Mouse (Mus musculus) E14TG2a.4 (cell line): ENCODE results near the gene Nek11.

ENCODE experiments used
- H3K27me3 ChIP-seq: 2 replicates; pipeline ENCODE4 v1.6.1; 2014; ENCODE audit warnings: low read length, control low read depth; ENCODE audit not compliant: insufficient read depth
- H3K36me3 ChIP-seq: 2 replicates; pipeline ENCODE4 v1.6.1; 2014; ENCODE audit warnings: low read length, control low read depth; ENCODE audit not compliant: insufficient read depth
- H3K4me1 ChIP-seq: replicated peaks from 2 replicates; pipeline ENCODE4 v1.6.1; 2014; ENCODE audit warnings: low read depth, low read length, control low read depth
- H3K4me3 ChIP-seq: replicated peaks from 2 replicates; pipeline ENCODE4 v1.5.1; 2014; ENCODE audit warnings: mild to moderate bottlenecking, low read length
- H3K9me3 ChIP-seq: 2 replicates; pipeline ENCODE4 v1.6.1; 2014; ENCODE audit warnings: low read length, control low read depth
- CTCF ChIP-seq: conservative IDR thresholded peaks from 2 replicates; pipeline ENCODE4 v1.5.1; 2014; ENCODE audit warnings: low read length
- NANOG ChIP-seq: IDR thresholded peaks from 2 replicates; pipeline ENCODE4 v1.6.1; 2014; ENCODE audit warnings: borderline replicate concordance, low read length, mixed read lengths
- POU5F1 ChIP-seq: IDR thresholded peaks from 2 replicates; pipeline ENCODE4 v1.6.1; 2014; ENCODE audit warnings: low read length, borderline replicate concordance

Nek11 gene

DNA sequence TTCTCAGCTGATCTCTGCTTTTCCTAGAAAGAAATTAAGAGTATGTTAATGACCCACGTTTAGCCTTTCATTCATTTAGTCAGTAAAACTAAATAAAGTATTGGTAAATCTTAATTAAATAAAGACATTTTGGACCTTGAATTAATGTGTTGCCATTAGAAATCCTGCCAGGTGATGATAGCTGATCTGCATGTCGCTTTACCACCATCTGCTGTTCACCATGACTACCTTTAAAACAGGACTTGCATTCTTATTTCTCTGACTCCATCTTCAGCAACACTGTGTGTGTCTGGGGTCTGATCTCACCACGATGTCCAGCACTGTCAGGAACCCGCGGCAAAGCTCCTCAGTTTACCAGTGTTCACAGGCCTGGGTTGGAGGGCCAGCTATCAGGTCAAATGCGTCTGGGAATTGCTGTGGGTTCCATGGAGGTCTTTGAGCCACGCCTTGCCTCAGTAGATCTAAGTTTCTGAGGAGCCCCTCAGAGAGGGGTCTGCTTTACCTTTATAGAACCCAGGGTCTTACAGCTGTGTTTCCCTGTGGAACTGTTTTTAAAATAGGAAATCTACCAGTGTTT, 18.3 kb downstream of the Nek11 start:
- Histone ChIP-seq H3K9me3 (peaks cover 44% of the 10 kb centered on the region), H3K36me3 (no peaks in the 10 kb centered on the region), H3K4me3 (no peak overlapping the region), H3K4me1 (no peaks in the 10 kb centered on the region), H3K27me3 (no peaks in the 10 kb centered on the region)
- no peak for TF ChIP-seq POU5F1
- TF ChIP-seq CTCF, result no peak
- TF ChIP-seq NANOG, result no peak

DNA sequence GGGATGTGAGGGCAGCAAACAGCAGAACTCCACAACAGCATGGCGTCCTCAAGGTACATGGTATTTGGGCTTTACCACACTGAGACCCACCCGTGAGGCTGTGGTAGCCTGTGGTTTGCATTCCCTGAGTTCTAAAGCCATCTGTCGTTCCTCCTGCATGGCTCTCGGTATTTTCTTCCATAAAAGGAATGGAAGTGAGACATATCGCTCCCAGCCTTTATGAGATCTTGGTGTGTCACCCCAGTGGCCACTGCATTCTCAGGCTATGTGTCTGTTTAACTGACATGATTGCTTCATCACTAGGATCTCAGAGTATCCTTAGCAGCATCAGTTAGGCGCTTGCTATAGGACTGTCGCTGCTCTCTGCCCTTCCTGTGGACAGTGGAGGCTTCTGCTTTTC, 18.9 kb downstream of the Nek11 start:
- peaks cover 40% of the 10 kb centered on the region for H3K9me3 ChIP-seq
- H3K27me3 ChIP-seq, result no peaks in the 10 kb centered on the region
- no peak overlapping the region for H3K4me3 ChIP-seq
- H3K4me1 ChIP-seq, result no peaks in the 10 kb centered on the region
- H3K36me3 ChIP-seq, result no peaks in the 10 kb centered on the region
- TF ChIP-seq CTCF (no peak), POU5F1 (no peak), NANOG (no peak)

DNA sequence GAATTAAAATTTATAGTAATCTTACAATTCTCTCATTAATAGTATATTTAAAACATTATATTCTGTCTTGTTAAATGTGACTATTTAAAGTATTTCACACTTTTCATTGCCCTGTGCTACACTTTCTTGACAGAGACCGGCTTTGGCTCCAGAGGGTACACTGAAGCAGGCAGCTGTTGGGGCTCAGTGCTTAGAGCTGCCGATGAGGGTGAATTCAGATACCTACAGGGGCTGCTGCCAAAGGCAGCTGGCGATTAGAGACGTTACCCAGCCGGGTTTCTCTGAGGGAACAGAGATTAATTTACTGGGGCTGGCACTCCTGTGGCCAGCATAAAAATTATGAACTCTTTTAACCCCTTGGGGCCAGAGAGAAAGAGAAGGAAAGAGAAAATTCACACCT, 21.0 kb downstream of the Nek11 start:
- peaks cover 26% of the 10 kb centered on the region for H3K9me3 ChIP-seq
- no peak overlapping the region for H3K4me3 ChIP-seq
- TF ChIP-seq CTCF (no peak), NANOG (no peak), POU5F1 (no peak)
- H3K4me1 ChIP-seq, result no peaks in the 10 kb centered on the region
- H3K36me3 ChIP-seq, result no peaks in the 10 kb centered on the region
- no peaks in the 10 kb centered on the region for H3K27me3 ChIP-seq

DNA sequence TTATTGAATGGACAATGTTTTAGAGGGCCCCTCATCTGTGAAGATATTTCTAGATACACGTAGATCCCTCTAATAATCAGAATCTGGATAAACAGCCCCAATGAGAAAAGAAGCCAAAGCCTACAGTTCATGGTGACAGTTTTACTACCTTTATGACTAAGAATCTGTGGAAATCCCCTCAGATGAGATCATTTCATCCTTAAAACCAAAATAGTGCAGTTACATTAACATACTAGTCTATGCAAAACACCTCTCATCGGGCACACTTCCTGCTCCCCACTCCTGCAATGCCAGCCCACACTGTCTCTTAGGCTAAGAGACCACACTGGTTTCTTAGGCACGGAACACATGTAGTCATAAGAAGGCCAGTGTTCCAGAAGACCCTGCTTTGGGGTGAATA, 26.7 kb downstream of the Nek11 start:
- TF ChIP-seq POU5F1, result no peak
- TF ChIP-seq CTCF, result no peak
- no peak for TF ChIP-seq NANOG
- Histone ChIP-seq H3K36me3 (no peaks in the 10 kb centered on the region), H3K4me1 (no peaks in the 10 kb centered on the region), H3K9me3 (peaks cover 6% of the 10 kb centered on the region), H3K4me3 (no peak overlapping the region), H3K27me3 (no peaks in the 10 kb centered on the region)

DNA sequence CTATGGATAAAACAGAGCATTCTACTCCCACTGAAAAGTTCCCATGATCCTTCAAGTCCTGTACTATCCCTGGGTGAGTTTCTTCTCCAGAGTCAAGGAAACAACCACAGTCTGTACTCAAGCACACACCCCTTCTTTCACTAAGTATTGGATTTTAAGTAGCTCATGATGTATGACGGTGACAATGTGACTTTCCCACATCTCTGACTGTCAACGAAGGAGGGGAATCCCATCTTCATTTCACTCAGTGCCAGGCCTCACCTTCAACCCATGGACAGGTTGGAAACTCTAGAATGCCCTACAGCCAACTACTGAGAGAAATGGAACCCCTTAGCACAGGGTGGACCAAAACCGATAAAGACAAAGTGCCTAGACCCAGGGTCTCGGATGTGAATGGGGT, 29.1 kb downstream of the Nek11 start:
- H3K27me3 ChIP-seq, result no peaks in the 10 kb centered on the region
- TF ChIP-seq POU5F1 (no peak), NANOG (no peak), CTCF (no peak)
- H3K4me1 ChIP-seq, result no peaks in the 10 kb centered on the region
- peaks cover 6% of the 10 kb centered on the region for H3K9me3 ChIP-seq
- H3K36me3 ChIP-seq, result no peaks in the 10 kb centered on the region
- no peak overlapping the region for H3K4me3 ChIP-seq

DNA sequence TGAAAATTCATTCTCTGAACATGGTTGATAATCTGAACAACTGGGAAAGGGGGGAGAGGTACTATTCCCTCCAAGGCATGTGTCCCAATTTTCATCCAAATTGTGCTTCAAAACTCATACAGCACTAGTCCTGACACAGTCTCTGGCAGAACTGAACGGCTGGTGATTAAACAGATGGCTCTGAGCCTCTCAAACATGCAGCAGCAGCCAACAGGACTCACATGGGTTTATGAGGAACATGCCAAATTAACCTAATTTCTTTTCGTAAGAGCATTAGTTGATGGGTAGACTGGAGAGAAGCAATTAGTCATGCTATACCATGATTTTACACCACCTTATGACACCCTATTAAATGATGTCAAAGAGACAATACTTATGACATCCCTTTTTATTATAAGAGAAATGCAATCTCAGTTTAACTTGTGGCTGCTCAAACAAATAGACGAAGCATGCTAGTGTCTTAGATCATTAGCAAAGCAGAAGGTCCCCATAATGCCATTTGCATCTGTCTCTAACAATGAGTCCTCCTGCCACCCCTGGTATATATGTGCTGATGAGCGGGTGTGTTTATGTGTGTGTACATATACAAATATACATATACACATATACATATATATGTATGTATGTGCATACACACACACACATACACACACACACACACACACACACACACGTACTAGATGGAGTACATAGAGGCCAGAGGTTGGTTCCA, 31.6 kb downstream of the Nek11 start:
- no peak overlapping the region for H3K4me3 ChIP-seq

DNA sequence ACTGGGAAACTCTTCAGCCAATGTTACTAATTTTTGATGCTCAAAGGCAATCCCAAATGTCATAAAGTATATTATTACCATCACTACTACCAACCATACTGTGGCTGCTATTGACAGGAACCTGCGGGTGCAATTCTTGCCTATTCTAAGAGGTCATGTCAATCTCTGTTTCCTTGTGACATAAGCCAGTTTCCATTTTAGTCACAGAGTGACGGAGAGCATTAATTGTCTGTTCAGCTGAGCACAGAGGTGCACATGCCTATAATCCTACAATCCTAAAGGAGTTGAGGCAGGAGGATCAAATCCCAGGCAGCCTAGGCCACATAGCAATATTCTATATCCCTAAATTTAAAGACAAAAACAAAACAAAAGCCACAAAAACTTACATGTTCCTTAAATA, 33.1 kb downstream of the Nek11 start:
- H3K4me1 ChIP-seq, result no peaks in the 10 kb centered on the region
- TF ChIP-seq NANOG (no peak), CTCF (no peak), POU5F1 (no peak)
- no peaks in the 10 kb centered on the region for H3K27me3 ChIP-seq
- no peak overlapping the region for H3K4me3 ChIP-seq
- H3K36me3 ChIP-seq, result no peaks in the 10 kb centered on the region
- H3K9me3 ChIP-seq, result no peaks in the 10 kb centered on the region

More for the DNA sequence above, 31.6 kb downstream of the Nek11 start:
- Histone ChIP-seq H3K27me3 (no peaks in the 10 kb centered on the region), H3K36me3 (no peaks in the 10 kb centered on the region), H3K9me3 (no peaks in the 10 kb centered on the region), H3K4me1 (no peaks in the 10 kb centered on the region)
- TF ChIP-seq POU5F1 (no peak), CTCF (no peak), NANOG (no peak)

DNA sequence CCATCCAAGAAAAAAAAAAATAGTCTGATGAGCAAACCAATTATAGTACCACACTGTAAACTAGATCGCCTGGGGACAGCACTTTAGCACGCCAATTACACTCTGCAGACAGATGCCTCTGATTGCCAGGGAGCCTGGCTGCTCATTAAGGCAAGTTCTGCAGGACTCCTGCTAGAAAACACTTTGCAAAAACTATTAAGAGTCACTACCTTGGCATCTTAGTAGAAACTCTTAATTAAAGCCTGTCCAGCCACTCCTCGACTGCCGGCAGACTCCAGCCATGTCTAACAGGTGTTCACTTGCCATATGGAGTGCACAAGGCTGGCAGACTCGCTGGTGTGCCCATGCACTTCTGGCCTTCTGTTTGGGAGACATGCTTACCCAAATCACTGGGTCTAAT, 46.3 kb downstream of the Nek11 start:
- Histone ChIP-seq H3K27me3 (no peaks in the 10 kb centered on the region), H3K4me1 (no peaks in the 10 kb centered on the region), H3K36me3 (no peaks in the 10 kb centered on the region), H3K4me3 (no peak overlapping the region), H3K9me3 (0 out of 2 replicates have a peak, but pooled peaks cover under 1% of the 10 kb centered on the region)
- TF ChIP-seq NANOG (no peak), POU5F1 (no peak), CTCF (no peak)

DNA sequence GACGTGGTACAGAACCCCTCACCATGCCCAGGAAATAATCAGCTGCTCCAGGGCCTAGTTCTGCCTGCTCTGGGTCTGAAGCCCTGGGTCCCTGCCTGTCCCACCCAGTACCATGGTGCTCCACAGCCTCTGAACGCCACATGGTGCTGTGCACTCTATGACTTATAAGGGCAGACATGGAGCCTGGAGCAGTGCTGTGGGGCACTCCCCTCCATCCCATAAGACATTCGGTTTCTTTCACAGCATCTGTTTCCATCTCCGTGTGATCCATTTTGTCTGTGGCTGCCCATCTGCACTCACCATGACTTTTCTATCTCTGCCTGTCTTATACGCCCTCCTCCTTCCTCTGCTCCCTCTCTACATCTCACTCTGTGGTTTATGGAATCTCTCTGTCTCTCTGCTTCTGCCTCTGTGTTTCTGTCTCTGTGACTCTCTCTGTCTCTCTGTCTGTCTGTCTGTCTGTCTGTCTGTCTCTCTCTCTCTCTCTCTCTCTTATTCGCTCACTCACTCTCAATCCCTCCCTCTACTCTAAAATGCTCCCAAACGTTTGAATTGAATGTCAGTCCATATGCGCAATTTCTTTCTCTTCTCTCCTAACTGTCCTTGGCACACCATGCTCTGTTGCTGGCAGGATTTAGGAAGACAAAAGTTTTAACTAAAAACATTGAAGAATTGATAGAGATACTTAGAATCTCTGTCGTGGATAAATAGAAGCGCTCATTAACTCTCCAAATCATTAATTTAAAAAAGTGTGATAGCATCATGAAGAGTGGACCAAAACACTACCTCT, 46.9 kb downstream of the Nek11 start:
- Histone ChIP-seq H3K36me3 (no peaks in the 10 kb centered on the region), H3K27me3 (no peaks in the 10 kb centered on the region), H3K4me1 (no peaks in the 10 kb centered on the region), H3K4me3 (no peak overlapping the region), H3K9me3 (peaks cover 6% of the 10 kb centered on the region; the same call in 1 of the 2 replicates)
- no peak for TF ChIP-seq CTCF
- no peak for TF ChIP-seq POU5F1
- TF ChIP-seq NANOG, result no peak
